Mouse (Mus musculus) liver, postnatal 0 days (tissue): ENCODE data around the gene Pias4. TPM values are rescaled to one million over a fixed set of nuclear protein-coding genes. Genes with fewer than 3 reads are reported as not detected.
"Not testable (repeated sequence)": the region's sequence is repeated elsewhere in the genome, so short reads cannot be mapped to it uniquely, and the experiment has no call there.

Experiments
- ATAC-seq: fragments of 200-750 bp; cut with Nextera tagmentation; 2 replicates; pipeline ENCODE4 v1.8.0; 2017; ENCODE audit warnings: mild to moderate bottlenecking, moderate library complexity
- DNase-seq: peaks from one replicate; pipeline ENCODE4 v3.0.0-alpha.2; 2016
- H3K27ac ChIP-seq: fragments of 300-500 bp; sonication (generic); 2 replicates; pipeline ENCODE4 v1.5.1; 2014; ENCODE audit warnings: antibody characterized with exemption, moderate library complexity, mild to moderate bottlenecking, low read depth
- H3K27me3 ChIP-seq: fragments of 300-500 bp; sonication (generic); 2 replicates; pipeline ENCODE4 v1.6.1; 2014; ENCODE audit warnings: low read length, control low read depth, mixed read lengths; ENCODE audit not compliant: insufficient read depth
- H3K36me3 ChIP-seq: fragments of 300-500 bp; sonication (generic); replicated peaks from 2 replicates; pipeline ENCODE4 v1.6.1; 2014; ENCODE audit warnings: mild to moderate bottlenecking, control low read depth, low read length, moderate library complexity, mixed read lengths; ENCODE audit not compliant: insufficient read depth
- H3K4me1 ChIP-seq: fragments of 300-500 bp; sonication (generic); 2 replicates; pipeline ENCODE4 v1.6.1; 2014; ENCODE audit warnings: antibody characterized with exemption, mild to moderate bottlenecking, control low read depth; ENCODE audit not compliant: insufficient read depth
- H3K4me2 ChIP-seq: fragments of 300-500 bp; sonication (generic); 2 replicates; pipeline ENCODE4 v1.6.1; 2014; ENCODE audit warnings: low read depth, mild to moderate bottlenecking, low read length, moderate library complexity, mixed read lengths
- H3K4me3 ChIP-seq: fragments of 300-500 bp; sonication (generic); 2 replicates; pipeline ENCODE4 v1.5.1; 2014; ENCODE audit warnings: low read depth, low read length
- H3K9ac ChIP-seq: fragments of 300-500 bp; sonication (generic); replicated peaks from 2 replicates; pipeline ENCODE4 v1.6.1; 2014; ENCODE audit warnings: mild to moderate bottlenecking, moderate library complexity
- H3K9me3 ChIP-seq: fragments of 300-500 bp; sonication (generic); 2 replicates; pipeline ENCODE4 v1.6.1; 2016; ENCODE audit warnings: mild to moderate bottlenecking, control low read depth, low read length, mixed read lengths
- CTCF ChIP-seq: sonication (generic); IDR thresholded peaks from 2 replicates; pipeline ENCODE4 v1.5.1; 2016; ENCODE audit warnings: antibody characterized with exemption, low read depth
- EP300 ChIP-seq: IDR thresholded peaks from 2 replicates; pipeline ENCODE4 v1.6.1; 2016; ENCODE audit warnings: antibody characterized with exemption, low read depth, mild to moderate bottlenecking
- WGBS: fragments of 180-500 bp; shearing (Covaris S2); extraction: QIAGEN DNeasy Blood & Tissue Kit; methylation state at CpG from one replicate; pipeline ENCODE4 v1.1.7; 2014; ENCODE audit not compliant: insufficient replicate concordance; 5-methylcytosine and 5-hydroxymethylcytosine counted together
- polyA plus RNA-seq: library from polyadenylated mRNA; unstranded; fragments of >200 nt; fragmentation: Nextera tagmentation; extraction: Ambion mirVana; gene quantifications from 2 replicates; pipeline ENCODE4 v1.2.1, GENCODE M21; 2015

Pias4 gene
- polyA plus RNA-seq, 1 experiment from 2014 or later = 14.6 TPM

DNA sequence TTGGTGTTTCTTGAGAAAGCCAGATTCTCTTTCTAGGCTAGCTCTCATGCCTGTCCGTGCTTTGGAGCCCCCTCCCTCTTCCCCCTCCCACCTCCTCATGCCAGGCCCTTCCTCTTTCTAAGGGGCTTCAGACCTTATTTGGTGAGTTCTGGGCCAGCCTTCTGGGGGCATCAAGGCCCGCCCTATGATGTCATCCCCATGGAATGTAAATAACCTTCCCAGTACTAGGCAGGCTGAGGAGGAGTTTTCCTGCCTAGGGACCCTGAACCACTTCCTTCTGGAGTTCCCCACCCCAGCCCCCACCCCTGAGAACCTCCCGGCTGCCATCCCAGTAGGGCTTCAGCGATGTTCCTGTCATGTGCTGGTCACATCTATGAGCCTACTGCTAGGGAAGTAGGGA is 17.0 kb upstream of the Pias4 start:
- Histone ChIP-seq H3K27me3 (no peaks in the 10 kb centered on the region), H3K4me1 (peaks cover 6% of the 10 kb centered on the region), H3K9me3 (no peaks in the 10 kb centered on the region), H3K36me3 (peaks cover 41% of the 10 kb centered on the region), H3K9ac (no peak overlapping the region), H3K27ac (no peak overlapping the region), H3K4me2 (no peak overlapping the region), H3K4me3 (no peak overlapping the region)
- ATAC-seq (no peak), DNase-seq (no peak)
- no peak for TF ChIP-seq CTCF
- no peak for TF ChIP-seq EP300
- WGBS = 71% methylated on average over 4 of the region's 4 CpGs

DNA sequence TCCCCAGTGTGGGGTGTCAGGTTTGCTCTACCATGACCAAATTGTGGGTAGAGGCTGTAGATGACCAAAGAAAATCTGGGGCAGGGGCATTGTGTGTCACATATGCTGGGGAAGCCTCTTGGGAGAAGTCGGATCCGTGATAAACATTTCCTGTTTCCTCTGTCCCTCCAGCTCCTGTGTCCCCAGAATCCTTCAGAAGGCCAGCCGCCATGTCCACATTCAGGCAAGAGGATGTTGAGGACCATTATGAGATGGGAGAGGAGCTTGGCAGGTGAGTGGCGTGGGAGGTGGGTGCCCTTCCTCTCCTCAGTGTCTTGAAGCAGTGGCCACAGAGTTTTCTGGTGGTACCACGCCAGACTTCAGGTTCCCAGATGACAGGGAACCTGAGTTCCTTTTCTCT is 16.1 kb upstream of the Pias4 start, which contains the start of gene 4930442H23Rik:
4930442H23Rik (minus strand) TSS at position 45 of the 400 bp plus-strand sequence.
- peaks cover 50% of the 10 kb centered on the region for H3K36me3 ChIP-seq
- TF ChIP-seq CTCF (no peak), EP300 (no peak)

DNA sequence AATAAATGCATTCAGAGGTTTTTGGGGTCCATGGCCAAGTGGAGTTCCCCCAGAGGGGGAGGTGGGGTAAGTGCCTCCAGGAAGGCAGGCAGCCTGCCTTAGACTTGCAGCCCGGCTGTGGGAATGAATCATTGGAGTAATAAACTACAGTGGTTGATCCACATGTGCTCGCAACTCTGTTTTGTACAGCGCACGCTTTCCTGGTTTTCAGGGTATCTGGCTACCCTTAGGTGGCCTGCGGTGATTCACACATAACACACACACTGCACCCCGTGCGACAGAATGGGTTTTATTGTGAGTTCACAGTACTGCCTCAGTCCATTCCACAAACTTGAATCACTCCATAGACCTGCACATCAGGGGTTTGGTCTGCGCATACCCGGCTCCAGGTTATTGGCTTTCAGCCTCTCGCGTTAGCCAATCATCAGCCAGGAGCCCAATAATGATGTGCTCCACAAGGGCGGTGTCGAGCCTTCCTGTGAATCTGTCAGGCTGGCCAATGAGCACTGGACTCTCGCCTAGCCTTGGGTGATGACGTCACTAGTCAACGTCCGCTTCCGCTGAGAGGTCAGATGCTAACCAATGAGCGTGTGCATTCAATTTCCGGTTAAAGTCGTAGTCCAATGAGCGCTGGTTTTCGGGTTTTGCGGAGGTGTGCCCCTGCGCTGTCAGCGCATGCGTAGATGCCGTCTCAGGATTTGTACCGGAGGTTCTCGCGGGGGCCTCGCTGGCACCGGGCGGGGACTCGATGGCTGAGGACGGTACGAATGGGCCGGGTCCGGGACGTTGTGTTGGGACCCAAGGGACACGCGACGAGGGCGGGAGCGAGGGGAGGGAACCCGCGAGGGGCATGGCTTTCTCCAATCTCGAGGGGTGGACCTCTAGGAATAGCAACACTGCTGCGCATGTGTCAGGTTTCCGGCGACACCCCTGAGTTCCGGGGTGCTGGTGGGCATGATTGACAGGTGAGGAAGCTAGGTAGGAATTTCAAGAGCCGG is 14.9 kb upstream of the Pias4 start, which contains the start of gene Dapk3:
Dapk3 (plus strand) TSS at position 670 of the 998 bp plus-strand sequence.
- H3K4me2 ChIP-seq = peak within 1 kb of the TSS; percentile 85
- ATAC-seq (peak; percentile 90), DNase-seq (peak; percentile 95)
- H3K4me1 ChIP-seq = peaks cover 14% of the 10 kb centered on the region
- no peaks in the 10 kb centered on the region for H3K9me3 ChIP-seq
- no peaks in the 10 kb centered on the region for H3K27me3 ChIP-seq
- peak within 1 kb of the TSS; percentile 71 for H3K4me3 ChIP-seq
- 7% methylated on average over 52 of the region's 53 CpGs for WGBS
- peaks cover 59% of the 10 kb centered on the region for H3K36me3 ChIP-seq
- peak within 1 kb of the TSS; percentile 84 for H3K27ac ChIP-seq
- TF ChIP-seq CTCF (no peak), EP300 (peak; percentile 27; the same call in 1 of the 2 replicates)
- peak within 1 kb of the TSS; percentile 72 for H3K9ac ChIP-seq

More for the DNA sequence above, 16.1 kb upstream of the Pias4 start, which contains the start of gene 4930442H23Rik:
- Histone ChIP-seq H3K9ac (peak within 1 kb of the TSS; percentile 72), H3K4me1 (peaks cover 10% of the 10 kb centered on the region), H3K4me3 (peak within 1 kb of the TSS; percentile 71), H3K27ac (peak within 1 kb of the TSS; percentile 84), H3K9me3 (no peaks in the 10 kb centered on the region), H3K4me2 (peak within 1 kb of the TSS; percentile 85), H3K27me3 (no peaks in the 10 kb centered on the region)
- ATAC-seq (no peak), DNase-seq (no peak)
- 67% methylated on average over 5 of the region's 5 CpGs for WGBS

DNA sequence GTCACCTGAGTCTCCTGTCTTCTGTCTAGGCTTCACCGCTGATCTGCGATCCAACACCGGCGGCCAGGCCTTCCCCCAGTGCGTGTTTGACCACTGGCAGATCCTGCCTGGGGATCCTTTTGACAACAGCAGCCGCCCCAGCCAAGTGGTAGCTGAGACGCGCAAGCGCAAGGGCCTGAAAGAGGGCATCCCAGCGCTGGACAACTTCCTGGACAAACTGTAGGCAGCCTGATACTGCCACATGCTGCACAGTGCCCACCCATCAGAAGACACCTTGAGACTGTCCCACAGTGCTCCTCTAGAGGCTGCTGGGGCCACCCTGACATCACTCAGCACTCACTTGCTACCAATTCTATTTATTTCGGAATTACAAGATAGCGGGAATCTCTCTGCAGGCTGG is 14.1 kb upstream of the Pias4 start:
- DNase-seq, H3K9me3 ChIP-seq, H3K9ac ChIP-seq, H3K27ac ChIP-seq, H3K4me2 ChIP-seq, ATAC-seq, H3K4me3 ChIP-seq, H3K27me3 ChIP-seq: not testable (repeated sequence)
- H3K36me3 ChIP-seq = peaks cover 60% of the 10 kb centered on the region
- WGBS = 80% methylated on average over 12 of the region's 12 CpGs
- peaks cover 16% of the 10 kb centered on the region for H3K4me1 ChIP-seq

DNA sequence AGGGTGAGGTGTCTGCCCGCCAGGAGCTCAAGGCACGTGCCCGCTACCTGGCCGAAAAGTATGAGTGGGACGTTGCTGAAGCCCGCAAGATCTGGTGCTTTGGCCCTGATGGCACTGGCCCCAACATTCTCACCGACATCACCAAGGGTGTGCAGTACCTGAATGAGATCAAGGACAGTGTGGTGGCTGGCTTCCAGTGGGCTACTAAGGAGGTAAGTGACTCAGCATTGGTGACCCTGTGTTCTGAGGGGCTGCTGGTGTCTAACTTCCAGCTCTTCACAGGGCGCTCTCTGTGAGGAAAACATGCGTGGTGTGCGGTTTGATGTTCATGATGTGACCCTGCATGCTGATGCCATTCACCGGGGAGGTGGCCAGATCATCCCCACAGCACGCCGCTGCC is 13.2 kb upstream of the Pias4 start:
- H3K9ac ChIP-seq = no peak overlapping the region
- H3K27me3 ChIP-seq = no peaks in the 10 kb centered on the region
- 93% methylated on average over 13 of the region's 13 CpGs for whole genome bisulfite sequencing
- no peak overlapping the region for H3K4me2 ChIP-seq
- H3K27ac ChIP-seq = no peak overlapping the region
- H3K9me3 ChIP-seq = no peaks in the 10 kb centered on the region
- H3K36me3 ChIP-seq = peaks cover 56% of the 10 kb centered on the region
- DNase-seq (no peak), ATAC-seq (no peak)
- TF ChIP-seq EP300 (no peak), CTCF (no peak)
- no peak overlapping the region for H3K4me3 ChIP-seq
- H3K4me1 ChIP-seq = peaks cover 18% of the 10 kb centered on the region
